Mouse (Mus musculus) cerebellum, adult 8-10 months (tissue): ENCODE data around the gene Olfr1163.
"Not testable (repeated sequence)": the region's sequence is repeated elsewhere in the genome, so short reads cannot be mapped to it uniquely, and the experiment has no call there.

Experiments used
- DNase-seq: peaks from one replicate; pipeline ENCODE4 v3.0.0; 2022

The Olfr1163 gene

DNA sequence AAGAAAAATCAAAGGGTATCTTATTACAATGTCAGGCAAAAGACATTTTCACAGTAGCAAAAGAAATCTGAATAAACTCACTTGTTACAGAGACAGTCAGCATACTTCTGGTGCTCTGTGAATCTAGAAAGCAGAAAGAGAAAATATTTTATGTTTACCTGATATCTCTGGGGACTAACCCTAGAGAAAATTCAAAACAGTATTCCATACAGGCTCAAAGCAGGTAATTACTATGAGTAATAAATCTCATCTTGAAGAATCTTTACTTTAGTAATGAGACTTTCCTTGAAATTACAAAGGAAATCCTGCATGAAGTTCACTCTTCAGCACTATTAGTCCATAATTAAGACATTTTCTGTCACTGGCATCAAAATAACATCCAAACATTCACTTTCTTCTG lies at the start of gene Olfr1163:
TSS of gene Olfr1163 (minus strand) at position 101 of the 400 bp plus-strand sequence.
- no peak for DNase-seq

DNA sequence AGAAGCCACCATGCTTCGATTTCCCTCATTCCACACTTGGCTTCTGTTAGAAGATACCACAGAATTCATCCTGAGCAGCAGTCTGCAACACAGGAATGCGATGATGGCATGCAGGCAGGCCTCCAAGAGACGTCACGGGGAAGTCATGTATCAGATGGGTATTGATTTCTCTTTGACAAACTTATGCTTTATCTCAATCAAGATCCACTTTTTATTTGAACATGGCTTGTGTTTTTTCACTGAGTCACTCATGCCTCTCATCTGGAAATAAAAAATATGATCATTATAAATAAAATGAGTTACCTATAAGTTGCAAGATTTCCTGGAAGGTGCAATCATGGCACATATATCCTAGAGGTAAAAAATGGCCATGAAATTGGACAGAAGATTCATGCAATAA lies 22.2 kb upstream of the Olfr1163 start, which contains the start of gene Olfr1164:
TSS of gene Olfr1164 (minus strand) at position 101 of the 400 bp plus-strand sequence.
- DNase-seq: no peak

DNA sequence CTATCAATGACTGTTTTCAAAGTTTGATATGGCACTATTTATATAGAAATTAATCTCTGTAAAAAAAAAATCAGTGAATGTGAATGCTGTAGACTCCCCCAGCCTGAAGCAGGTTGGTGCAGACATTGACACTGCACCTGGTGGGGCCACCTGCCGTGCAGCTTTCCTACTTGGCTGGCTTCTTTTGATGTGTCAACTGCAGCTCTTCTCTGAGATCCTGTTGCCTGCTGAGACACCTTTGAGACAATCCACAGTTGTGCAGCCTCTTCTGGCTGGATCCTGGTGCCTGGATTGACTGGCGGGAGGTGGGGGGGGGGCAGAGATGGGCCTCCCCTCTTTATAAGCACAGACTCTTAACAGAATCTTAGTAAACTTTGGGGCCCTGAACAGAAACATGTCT lies 8.0 kb downstream of the Olfr1163 start:
- DNase-seq: no peak

DNA sequence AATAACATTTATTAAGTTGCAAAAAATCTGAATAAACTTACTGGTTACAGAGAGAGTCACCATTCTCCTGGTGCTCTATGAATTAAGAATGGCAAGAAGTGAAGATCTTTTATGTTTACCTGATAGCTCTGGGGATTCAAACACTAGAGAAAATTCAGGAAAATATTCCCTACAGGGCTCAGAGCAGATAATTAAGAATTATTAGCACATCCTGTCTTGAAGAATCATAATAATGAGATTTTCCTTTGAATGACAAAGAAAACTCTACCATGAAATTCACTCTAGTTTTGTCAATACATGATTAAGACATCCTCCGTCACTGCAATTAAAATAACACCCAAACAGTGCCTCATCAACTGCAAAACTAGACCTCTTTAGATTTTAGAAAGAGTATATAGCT lies 20.6 kb downstream of the Olfr1163 start, which contains the start of gene Olfr1162:
TSS of gene Olfr1162 (minus strand) at position 101 of the 400 bp plus-strand sequence.
- no peak for DNase-seq

DNA sequence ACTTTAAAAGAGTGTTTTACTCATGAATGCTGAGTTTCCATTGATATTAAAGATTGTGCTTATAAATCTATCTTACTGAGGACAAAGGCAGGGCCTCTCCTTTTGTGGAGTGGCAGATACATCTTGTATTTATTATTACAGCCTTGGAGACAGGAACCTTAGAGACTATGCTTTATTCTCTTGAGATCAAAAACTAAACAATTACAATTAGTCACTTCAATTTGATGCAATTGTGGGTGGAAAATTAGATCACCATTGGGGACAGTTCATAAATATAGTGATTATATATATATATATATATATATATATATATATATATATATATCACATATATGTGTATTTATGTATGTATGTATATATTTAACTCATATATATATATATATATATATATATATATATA lies 34.0 kb downstream of the Olfr1163 start, which contains the start of gene Olfr73:
TSS of gene Olfr73 (minus strand) at position 101 of the 400 bp plus-strand sequence.
- DNase-seq: no peak

DNA sequence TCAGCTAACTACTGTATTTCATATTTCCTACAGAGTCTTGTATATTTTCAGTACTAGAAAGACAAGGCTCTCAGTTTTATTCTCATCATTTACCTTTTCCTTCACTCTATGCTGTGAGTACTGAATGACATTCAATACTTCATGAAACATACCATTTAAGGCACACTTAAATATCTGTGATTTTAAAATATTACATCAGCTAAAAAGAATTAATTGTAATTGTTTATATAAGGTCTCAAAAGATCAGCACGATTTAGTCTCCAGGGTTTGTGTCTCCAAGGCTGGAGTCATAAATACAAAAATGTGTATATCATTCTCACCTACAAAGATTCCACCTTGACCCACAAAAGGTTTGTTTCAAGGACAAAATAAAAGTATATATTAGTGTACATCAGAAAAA lies 49.2 kb downstream of the Olfr1163 start, which contains the start of gene Olfr1161:
TSS of gene Olfr1161 (plus strand) at position 301 of the 400 bp plus-strand sequence.
- not testable (repeated sequence) for DNase-seq
